Mouse (Mus musculus): Measurements from ENCODE around the gene Adamts9. TPM values are rescaled to one million over a fixed set of nuclear protein-coding genes. Genes with fewer than 3 reads are reported as not detected.

The Adamts9 gene
- polyA plus RNA-seq, 1 experiment, result 12.4 TPM

DNA sequence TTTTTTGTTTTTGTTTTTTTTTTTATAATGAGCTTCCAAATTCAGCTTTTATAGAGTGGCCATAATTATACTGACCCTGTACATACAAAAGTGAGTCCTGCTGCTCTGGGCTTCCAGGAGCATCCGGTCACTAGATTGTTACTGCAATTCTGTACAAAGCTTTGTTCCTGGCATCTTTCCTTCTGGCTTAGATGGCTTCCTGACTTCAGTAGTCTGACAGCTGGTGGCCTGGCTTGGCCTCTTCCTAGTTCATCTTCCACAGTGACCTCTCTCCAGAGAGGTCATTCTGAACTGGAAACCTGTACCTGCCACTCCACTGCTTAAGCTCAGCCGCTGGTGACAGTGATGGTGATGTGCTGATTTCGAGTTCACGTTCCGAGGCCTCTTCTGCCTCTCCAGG is 217.2 kb downstream of the Adamts9 start:
- TF ChIP-seq CTCF (IDR thresholded peaks at IDR 0.05; ENCODE audit: borderline replicate concordance, insufficient read depth, low read length) (no peak), POLR2A (IDR thresholded peaks at IDR 0.05; ENCODE audit: low read depth, low read length) (no peak)
- H3K4me1 ChIP-seq (ENCODE audit: control insufficient read depth, insufficient read depth, low read length), result peaks cover 4% of the 10 kb centered on the region; the same call in 1 of the 2 replicates
- H3K27ac ChIP-seq (ENCODE audit: insufficient read depth, low read length), result no peak overlapping the region
- no peak overlapping the region for H3K4me3 ChIP-seq (ENCODE audit: insufficient read depth, low read length)

DNA sequence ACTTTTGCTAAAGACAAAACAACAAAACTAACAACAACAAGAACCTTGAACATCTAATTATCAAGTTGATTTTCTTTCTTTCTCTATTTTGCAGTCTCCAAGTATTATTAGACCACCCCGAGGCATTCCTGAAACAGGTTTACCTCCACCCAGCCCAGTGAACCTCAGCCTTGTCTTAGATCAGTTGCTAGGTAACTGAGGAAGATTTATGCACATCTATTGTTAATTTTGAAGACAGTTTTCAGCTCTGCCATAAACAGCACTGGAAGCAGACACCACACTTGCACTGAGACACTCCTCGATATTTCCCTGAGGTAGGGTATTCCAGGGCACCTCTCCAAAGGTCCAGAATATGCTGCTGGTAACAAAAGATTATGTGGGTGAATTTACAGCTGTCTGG is 218.9 kb downstream of the Adamts9 start:
- Histone ChIP-seq H3K4me3 (ENCODE audit: insufficient read depth, low read length) (no peak overlapping the region), H3K4me1 (ENCODE audit: control insufficient read depth, insufficient read depth, low read length) (no peaks in the 10 kb centered on the region), H3K27ac (ENCODE audit: insufficient read depth, low read length) (no peak overlapping the region)
- no peak for TF ChIP-seq CTCF (IDR thresholded peaks at IDR 0.05; ENCODE audit: borderline replicate concordance, insufficient read depth, low read length)
- no peak for TF ChIP-seq POLR2A (IDR thresholded peaks at IDR 0.05; ENCODE audit: low read depth, low read length)

Other genes starting within 250 kb of the Adamts9 start
- 8.7 and 10.4 TPM in 2 replicates for gene Prickle2, start 237.3 kb downstream of the Adamts9 start, polyA plus RNA-seq (2011; ENCODE audit: insufficient read length, low read depth, missing spikeins)
- 0.56 and 1.6 TPM in 2 replicates for gene A730049H05Rik, start 127.0 kb downstream of the Adamts9 start, polyA plus RNA-seq (2011; ENCODE audit: insufficient read length, low read depth, missing spikeins)
- not detected in 2 replicates for gene Gm15737, start 74.1 kb downstream of the Adamts9 start, polyA plus RNA-seq (2011; ENCODE audit: insufficient read length, low read depth, missing spikeins)